Mouse (Mus musculus) midbrain, embryonic 11.5 days (tissue): Measurements from ENCODE around the gene Ccdc38. TPM values are rescaled to one million over a fixed set of nuclear protein-coding genes. Genes with fewer than 3 reads are reported as not detected.

Experiments
- ATAC-seq: fragments of 200-750 bp; cut with Nextera tagmentation; 2 replicates; pipeline ENCODE4 v1.8.0; 2017; ENCODE audit warnings: moderate TSS enrichment, moderate library complexity; ENCODE audit not compliant: low FRiP score
- DNase-seq: peaks from one replicate; pipeline ENCODE4 v3.0.0; 2015; ENCODE audit warnings: low spot score; ENCODE audit errors: missing footprints
- H3K27ac ChIP-seq: fragments of 300-500 bp; sonication (generic); 2 replicates; pipeline ENCODE4 v1.5.1; 2014; ENCODE audit warnings: low read depth, low read length
- H3K27me3 ChIP-seq: fragments of 300-500 bp; sonication (generic); 2 replicates; pipeline ENCODE4 v1.6.1; 2014; ENCODE audit warnings: mild to moderate bottlenecking, low read length, moderate library complexity, mixed read lengths; ENCODE audit not compliant: control insufficient read depth, insufficient read depth
- H3K36me3 ChIP-seq: fragments of 300-500 bp; sonication (generic); 2 replicates; pipeline ENCODE4 v1.6.1; 2014; ENCODE audit warnings: mild to moderate bottlenecking, low read length, moderate library complexity, mixed read lengths; ENCODE audit not compliant: control insufficient read depth, insufficient read depth
- H3K4me1 ChIP-seq: fragments of 300-500 bp; sonication (generic); 2 replicates; pipeline ENCODE4 v1.6.1; 2014; ENCODE audit warnings: low read length; ENCODE audit not compliant: control insufficient read depth, insufficient read depth
- H3K4me2 ChIP-seq: fragments of 300-500 bp; sonication (generic); 2 replicates; pipeline ENCODE4 v1.6.1; 2014; ENCODE audit warnings: mild to moderate bottlenecking, moderate library complexity
- H3K4me3 ChIP-seq: fragments of 300-500 bp; sonication (generic); 2 replicates; pipeline ENCODE4 v1.5.1; 2014; ENCODE audit warnings: low read depth, low read length
- H3K9ac ChIP-seq: fragments of 300-500 bp; sonication (generic); 2 replicates; pipeline ENCODE4 v1.6.1; 2014; ENCODE audit warnings: low read length
- H3K9me3 ChIP-seq: fragments of 300-500 bp; sonication (generic); 2 replicates; pipeline ENCODE4 v1.6.1; 2016; ENCODE audit warnings: low read length; ENCODE audit not compliant: control insufficient read depth
- WGBS: fragments of 180-500 bp; shearing (Covaris S2); extraction: QIAGEN DNeasy Blood & Tissue Kit; methylation state at CpG from one replicate; pipeline ENCODE4 v1.1.7; 2014; 5-methylcytosine and 5-hydroxymethylcytosine counted together
- polyA plus RNA-seq: library from polyadenylated mRNA; unstranded; fragments of >200 nt; fragmentation: Nextera tagmentation; extraction: Ambion mirVana; gene quantifications from 2 replicates; pipeline ENCODE4 v1.2.1, GENCODE M21; 2014

Ccdc38 gene
- polyA plus RNA-seq, 1 experiment from 2014 or later, result 0.44 TPM

DNA sequence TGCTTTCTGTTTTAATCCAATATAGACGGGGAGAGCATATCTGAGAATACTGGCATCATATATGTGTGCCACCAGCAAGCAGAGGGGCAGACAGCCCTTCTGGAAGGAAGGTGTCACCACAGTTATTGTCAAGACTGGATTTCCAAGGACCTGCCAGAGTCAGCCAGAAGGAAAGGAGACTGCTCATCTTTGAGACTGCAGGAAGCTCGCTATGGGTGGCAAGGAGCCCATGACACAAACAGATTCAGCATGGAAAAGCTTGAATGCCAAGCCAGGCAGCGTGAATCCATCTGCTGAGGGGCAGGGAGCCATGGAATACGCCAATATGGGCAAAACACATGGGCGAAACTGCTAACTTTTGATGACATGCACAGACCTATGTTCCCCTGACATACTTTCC, 93.1 kb downstream of the Ccdc38 start:
- ATAC-seq, result no peak

More for the DNA sequence above, 93.1 kb downstream of the Ccdc38 start:
- 83% methylated on average over 5 of the region's 5 CpGs for whole genome bisulfite sequencing
- Histone ChIP-seq H3K9ac (no peak overlapping the region), H3K4me2 (no peak overlapping the region), H3K27me3 (no peaks in the 10 kb centered on the region), H3K36me3 (no peaks in the 10 kb centered on the region), H3K27ac (no peak overlapping the region), H3K9me3 (no peaks in the 10 kb centered on the region), H3K4me1 (no peaks in the 10 kb centered on the region), H3K4me3 (no peak overlapping the region)
- DNase-seq, result no peak

Other genes starting within 250 kb of the Ccdc38 start
- gene Elk3, start 229.5 kb upstream of the Ccdc38 start, polyA plus RNA-seq, result 12.2 and 13.6 TPM in 2 replicates
- gene Lta4h, start 87.2 kb upstream of the Ccdc38 start, polyA plus RNA-seq, result 172 and 190 TPM in 2 replicates
- gene Hal, start 51.9 kb upstream of the Ccdc38 start, polyA plus RNA-seq, result 0.10 TPM in 1 of 2 replicates, not detected in the other
- gene Amdhd1, start 599 bp upstream of the Ccdc38 start, polyA plus RNA-seq, result 0.11 TPM in 1 of 2 replicates, not detected in the other
- 145 and 150 TPM in 2 replicates for gene Snrpf, start 49.1 kb downstream of the Ccdc38 start, polyA plus RNA-seq
- gene Ntn4, start 100.0 kb downstream of the Ccdc38 start, polyA plus RNA-seq, result 1.8 and 2.6 TPM in 2 replicates